Mouse (Mus musculus): ENCODE data around the gene Nfix. TPM values are rescaled to one million over a fixed set of nuclear protein-coding genes. Genes with fewer than 3 reads are reported as not detected.
A peak's percentile ranks its signal among the peaks of the same experiment; 100 is the strongest.

The Nfix gene
- total RNA-seq (2021): 100 to 1,000 TPM; 465 to 558 TPM
- long read RNA-seq, experiment 1, transcript Nfix-202 (10 exons, 1,728 nt): minor isoform, 14 of 154 reads
- long read RNA-seq, experiment 1, transcript Nfix-201 (9 exons, 1,403 nt): major isoform, 53 of 154 reads
- long read RNA-seq, experiment 1, partial matches to known transcripts: 10 of 154 reads
- long read RNA-seq, experiment 1, other reads (novel, unspliced or antisense): 76 of 154 reads
- long read RNA-seq, experiment 2, transcript Nfix-201 (9 exons, 1,403 nt): major isoform, 58 of 175 reads
- long read RNA-seq, experiment 2, transcript Nfix-202 (10 exons, 1,728 nt): minor isoform, 15 of 175 reads
- long read RNA-seq, experiment 2, partial matches to known transcripts: 22 of 175 reads
- long read RNA-seq, experiment 2, other reads (novel, unspliced or antisense): 79 of 175 reads

DNA sequence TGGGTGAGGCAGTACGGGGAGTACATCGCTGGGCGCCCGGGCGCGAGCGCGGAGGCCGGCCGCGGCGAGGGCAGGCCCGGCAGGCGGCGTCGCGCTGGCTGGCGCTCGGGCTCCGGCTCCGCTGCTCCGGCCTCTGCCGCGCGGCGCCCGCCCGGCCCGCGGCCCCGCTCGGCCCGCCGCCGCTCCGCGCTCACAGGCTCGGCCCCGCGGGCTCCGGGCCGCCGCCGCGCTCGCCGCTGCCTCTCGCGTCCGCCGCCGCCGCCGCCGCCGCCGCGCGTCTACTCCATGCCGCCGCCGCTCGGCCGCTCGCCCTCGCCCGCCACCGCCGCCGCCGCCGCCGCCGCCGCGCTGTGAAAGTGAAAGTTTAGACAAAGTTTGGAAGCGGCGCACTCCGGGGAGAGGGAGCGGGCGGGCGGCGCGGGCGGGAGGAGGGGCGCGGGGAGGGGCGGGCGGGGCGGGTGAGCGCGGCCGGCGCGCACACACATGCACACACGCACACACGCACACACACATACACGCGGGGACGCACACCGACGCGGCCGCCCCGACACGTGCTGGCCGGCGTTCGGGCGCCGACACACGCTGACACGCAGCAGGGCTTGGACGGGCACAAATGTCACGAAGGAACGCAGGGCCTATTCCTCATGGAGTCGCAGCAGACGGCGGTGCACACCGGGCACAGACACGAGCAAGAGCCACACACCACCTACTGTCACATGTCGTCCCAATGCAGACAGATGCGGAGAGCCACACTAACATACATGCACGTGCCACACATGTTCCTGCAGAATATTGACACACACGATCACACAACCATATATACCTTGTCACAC, at the start of gene Nfix:
TSS of gene Nfix (minus strand) at position 346 of the 833 bp plus-strand sequence.
- TF ChIP-seq CTCF (IDR thresholded peaks at IDR 0.05): no peak
- H3K27ac ChIP-seq: peak within 1 kb of the TSS; percentile 96
- peak; percentile 89 for DNase-seq
- H3K4me3 ChIP-seq: peak within 1 kb of the TSS; percentile 91
- intact Hi-C loops (cut with DNase I): loop anchor here (2.0 to 5.0 kb wide), 3 partner anchors 25 to 63 kb away; no protein-coding TSS in a partner anchor

GRCm38 (mm10) chr8:84847684-84848435, 47.7 kb upstream of the Nfix start:
- intact Hi-C loops (cut with DNase I): loop anchor here (5.0 kb wide), 2 partner anchors 54 to 129 kb away; partner anchors contain the start of genes Junb and Klf1
- no peak for TF ChIP-seq CTCF (IDR thresholded peaks at IDR 0.05)
- Histone ChIP-seq H3K27ac (peak overlapping the region; percentile 93), H3K4me3 (peak overlapping the region; percentile 80)
- DNase-seq: no peak

- Histone ChIP-seq H3K27ac (peak within 1 kb of the TSS; percentile 94), H3K4me3 (peak within 1 kb of the TSS; percentile 80)
- intact Hi-C loops (cut with DNase I): loop anchor here (5.0 kb wide), 2 partner anchors 55 to 130 kb away; partner anchors contain the start of genes Junb and Klf1
- peak; percentile 100 for DNase-seq
- TF ChIP-seq CTCF (IDR thresholded peaks at IDR 0.05): peak; percentile 14; the same call in 1 of the 2 replicates
Measured at GRCm38 (mm10) chr8:84846722-84847572, 46.8 kb upstream of the Nfix start, which contains the start of gene Calr. Calr (minus strand) TSS chr8:84846934.

DNA sequence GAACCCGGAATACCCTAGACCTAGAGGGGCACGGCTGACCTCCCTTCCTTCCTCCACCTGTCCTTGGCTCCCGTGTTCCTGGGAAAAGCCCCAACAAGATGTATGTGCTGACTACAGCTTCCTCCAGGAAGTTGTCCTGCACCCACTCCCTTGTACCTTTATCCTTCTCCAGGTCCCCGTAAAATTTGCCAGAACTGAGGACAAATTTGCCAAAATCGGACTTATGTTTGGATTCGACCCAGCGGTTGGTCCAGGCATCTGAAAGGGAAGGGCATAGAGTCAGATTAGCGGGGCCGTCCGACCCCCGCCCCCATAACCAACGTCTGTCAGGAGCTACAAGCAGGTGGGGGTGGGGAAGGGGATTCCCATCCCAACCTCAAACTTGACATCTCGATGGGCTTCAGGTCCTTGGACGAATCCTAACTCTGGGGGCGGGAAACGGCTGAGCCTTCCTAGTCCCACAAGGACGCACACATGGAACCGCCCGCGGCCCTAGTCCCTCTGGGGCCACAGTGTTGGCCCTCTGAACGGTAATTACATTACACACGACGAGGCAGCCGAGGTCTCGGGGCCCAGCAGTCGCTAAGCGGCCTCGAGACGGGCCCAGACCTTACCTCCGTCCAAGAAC, 46.1 kb upstream of the Nfix start:
- DNase-seq: no peak
- Histone ChIP-seq H3K4me3 (peak overlapping the region; percentile 80), H3K27ac (peak overlapping the region; percentile 94)
- TF ChIP-seq CTCF (IDR thresholded peaks at IDR 0.05): no peak
- intact Hi-C loops (cut with DNase I): loop anchor here (5.0 kb wide), 2 partner anchors 56 to 131 kb away; partner anchors contain the start of genes Junb and Klf1

- intact Hi-C loops (cut with DNase I): loop anchor here (5.0 kb wide), 2 partner anchors 57 to 132 kb away; partner anchors contain the start of genes Junb and Klf1
Measured at GRCm38 (mm10) chr8:84845355-84846093, 45.4 kb upstream of the Nfix start.

DNA sequence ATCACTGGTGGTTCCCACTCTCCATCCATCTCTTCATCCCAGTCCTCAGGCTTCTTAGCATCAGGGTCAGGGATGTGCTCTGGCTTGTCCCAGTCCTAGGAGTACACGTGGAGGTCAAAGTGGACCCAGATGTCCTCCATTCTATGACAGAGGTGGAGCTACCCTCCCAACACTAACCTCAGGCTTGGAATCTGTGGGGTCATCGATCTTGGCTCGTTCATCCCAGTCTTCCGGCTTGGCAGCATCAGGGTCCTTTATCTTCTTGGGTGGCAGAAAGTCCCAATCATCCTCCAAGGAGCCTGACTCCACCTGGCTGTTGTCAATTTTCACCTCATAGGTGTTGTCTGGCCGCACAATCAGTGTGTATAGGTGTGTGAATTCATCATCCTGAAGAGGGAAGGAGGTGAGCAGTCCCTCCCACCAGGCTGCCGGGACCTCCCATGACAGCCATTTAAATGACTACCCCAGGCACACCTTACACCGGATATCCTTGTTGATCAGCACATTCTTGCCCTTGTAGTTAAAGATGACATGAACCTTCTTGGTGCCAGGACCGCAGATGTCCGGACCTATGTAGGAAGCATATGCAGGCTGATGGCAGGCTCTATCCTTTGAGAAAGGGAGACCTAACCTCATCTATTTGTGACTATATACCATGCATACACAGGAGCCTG, 44.4 kb upstream of the Nfix start:
- no peak for TF ChIP-seq CTCF (IDR thresholded peaks at IDR 0.05)
- Histone ChIP-seq H3K27ac (no peak overlapping the region), H3K4me3 (peak overlapping the region; percentile 80)
- DNase-seq: no peak
- intact Hi-C loops (cut with DNase I): loop anchor here (5.0 kb wide), 2 partner anchors 58 to 133 kb away; partner anchors contain the start of genes Junb and Klf1

More at GRCm38 (mm10) chr8:84845355-84846093, 45.4 kb upstream of the Nfix start:
- peak overlapping the region; percentile 94 for H3K27ac ChIP-seq
- peak; percentile 59 for TF ChIP-seq CTCF (IDR thresholded peaks at IDR 0.05)
- peak; percentile 47 for DNase-seq
- H3K4me3 ChIP-seq: peak overlapping the region; percentile 80

GRCm38 (mm10) chr8:84841514-84841913, 41.4 kb upstream of the Nfix start:
- DNase-seq: no peak
- H3K4me3 ChIP-seq: no peak overlapping the region
- intact Hi-C loops (cut with DNase I): no loop called here
- TF ChIP-seq CTCF (IDR thresholded peaks at IDR 0.05): no peak
- H3K27ac ChIP-seq: 0 out of 2 replicates have a peak overlapping the region, but pooled peaks have one; percentile 94

- Histone ChIP-seq H3K27ac (peak within 1 kb of the TSS; percentile 94), H3K4me3 (peak within 1 kb of the TSS; percentile 93)
- intact Hi-C loops (cut with DNase I): no loop called here
- no peak for TF ChIP-seq CTCF (IDR thresholded peaks at IDR 0.05)
- DNase-seq: peak; percentile 95
Measured at GRCm38 (mm10) chr8:84840248-84840999, 40.3 kb upstream of the Nfix start, which contains the start of gene Rad23a. Rad23a (minus strand) TSS chr8:84840665.

- peak overlapping the region; percentile 94 for H3K27ac ChIP-seq
- no peak for TF ChIP-seq CTCF (IDR thresholded peaks at IDR 0.05)
- peak overlapping the region; percentile 93 for H3K4me3 ChIP-seq
- intact Hi-C loops (cut with DNase I): no loop called here
- DNase-seq: no peak
Measured at GRCm38 (mm10) chr8:84839875-84840247, 39.7 kb upstream of the Nfix start.
